Mouse (Mus musculus) stomach, postnatal 0 days (tissue): ENCODE results near the gene Ikzf3.

ENCODE experiments used
- CTCF ChIP-seq: IDR thresholded peaks from 2 replicates; pipeline ENCODE4 v1.5.1; 2016; ENCODE audit warnings: antibody characterized with exemption, low read depth, mild to moderate bottlenecking, moderate library complexity
- EP300 ChIP-seq: optimal IDR thresholded peaks from 2 replicates; pipeline ENCODE3; 2016; ENCODE audit warnings: antibody characterized with exemption

DNA sequence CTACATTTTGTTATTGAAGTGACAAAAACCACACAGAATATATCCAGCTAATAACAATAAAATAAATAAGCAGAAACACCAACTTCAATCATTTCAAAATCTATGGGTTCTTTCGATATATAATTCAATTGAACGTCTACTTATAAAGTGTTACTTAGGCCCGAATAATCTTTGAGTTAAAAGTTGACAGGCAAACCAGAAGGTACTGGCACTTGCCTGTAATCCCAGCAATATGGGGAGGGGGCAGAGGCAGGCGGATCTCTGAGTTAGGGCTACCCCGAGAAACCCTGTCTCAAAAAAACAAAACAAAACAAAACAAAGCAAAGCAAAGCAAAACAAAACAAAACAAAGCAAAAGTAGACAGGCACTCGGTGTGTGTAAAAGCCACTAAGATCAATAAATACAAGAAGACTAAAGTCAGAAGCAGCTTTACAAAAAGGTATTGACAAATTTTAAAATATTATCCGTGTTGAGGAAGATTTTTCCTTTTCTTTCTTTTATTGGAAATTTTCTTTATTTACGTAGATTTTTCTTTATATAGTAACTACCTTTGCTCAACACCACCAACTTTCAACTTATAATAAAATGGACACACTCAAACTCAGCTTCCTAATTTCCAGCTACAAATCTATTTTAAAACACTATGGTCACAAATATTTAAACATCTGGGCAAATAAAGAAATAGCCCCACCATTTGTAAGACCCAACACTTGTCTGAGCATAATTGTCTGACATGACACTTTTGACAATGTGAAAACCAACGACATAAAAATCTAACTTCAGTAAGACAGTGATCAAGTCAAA lies 70.0 kb downstream of the Ikzf3 start:
- TF ChIP-seq CTCF (no peak), EP300 (no peak)
